Mouse (Mus musculus) layer of hippocampus, postnatal 10 days (tissue): Measurements from ENCODE around the gene Strc. TPM values are rescaled to one million over a fixed set of nuclear protein-coding genes. Genes with fewer than 3 reads are reported as not detected.

ENCODE experiments used
- DNase-seq, 2 experiments: peaks; one replicate each; pipeline ENCODE4 v3.0.0; 2021; ENCODE audit warnings: low spot score in 2 of 2
- total RNA-seq, 2 experiments: library from RNA; stranded (reverse); gene quantifications; 2 replicates each; pipeline ENCODE4 v1.2.3; 2021

The Strc gene
- total RNA-seq, 2 experiments from 2014 or later, result 0.13 to 0.16 TPM

DNA sequence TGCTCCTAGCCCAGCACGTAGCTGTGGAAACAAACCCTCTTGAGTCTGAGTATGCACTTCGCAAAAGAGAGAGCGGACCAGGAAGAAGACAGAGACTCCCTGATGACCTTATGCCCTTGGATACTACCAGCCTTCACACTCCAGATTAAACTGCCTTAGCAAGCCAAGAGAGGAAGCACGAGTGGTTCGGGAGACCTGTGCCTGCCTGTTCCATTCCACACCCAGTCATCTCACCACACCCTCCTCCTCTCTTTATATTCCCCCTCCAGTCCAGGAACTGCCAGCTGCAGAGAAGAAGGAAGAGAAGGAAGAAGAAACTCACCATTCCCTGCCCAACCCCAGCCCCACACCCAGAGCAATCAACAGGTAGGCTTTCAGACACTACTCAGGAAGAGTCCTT lies 29.5 kb downstream of the Strc start, which contains the start of gene Ckmt1:
Gene Ckmt1 (plus strand): TSS at position 221 of the 400 bp plus-strand sequence.
- DNase-seq, result no peak

DNA sequence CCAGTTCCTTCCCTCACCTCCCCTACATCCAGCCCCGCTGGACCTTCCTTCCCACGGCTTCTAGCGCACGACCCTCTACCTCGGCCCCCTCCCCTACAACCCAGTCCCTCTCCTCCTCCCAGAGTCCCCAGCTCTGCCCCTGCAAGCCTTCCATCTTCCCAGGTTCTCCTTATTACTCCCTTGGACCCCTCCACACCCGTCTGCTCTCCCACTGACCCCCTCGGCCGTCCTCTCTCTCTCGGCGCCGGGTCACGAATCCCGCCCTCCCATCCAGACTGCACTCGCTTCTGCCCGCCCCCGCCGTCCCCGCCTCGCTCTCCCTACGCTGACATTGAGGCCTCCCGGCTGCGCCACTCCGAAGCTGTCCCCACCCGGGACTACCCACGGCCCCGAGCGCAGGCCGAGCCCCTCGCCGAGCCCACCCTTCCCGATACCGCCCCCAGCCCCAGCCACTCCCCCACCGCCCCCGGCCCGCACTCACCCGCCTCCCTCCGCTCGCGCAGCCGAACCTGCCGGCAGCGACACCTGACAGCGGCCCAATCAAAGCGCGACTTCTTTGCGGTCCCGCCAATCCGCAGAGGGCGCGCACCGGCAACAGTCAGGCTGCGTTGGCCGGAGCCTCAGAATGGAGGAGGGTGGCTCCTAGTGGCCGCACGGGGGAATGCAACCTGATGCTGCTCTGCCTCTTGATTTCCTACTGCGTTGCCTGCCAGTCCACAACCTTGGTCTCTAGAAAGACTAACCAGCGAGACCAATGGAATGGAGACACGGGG lies 32.0 kb downstream of the Strc start, which contains the start of gene Ppip5k1:
Gene Ppip5k1 (minus strand): TSS at position 577 of the 773 bp plus-strand sequence.
- peak; percentile 99 for DNase-seq

DNA sequence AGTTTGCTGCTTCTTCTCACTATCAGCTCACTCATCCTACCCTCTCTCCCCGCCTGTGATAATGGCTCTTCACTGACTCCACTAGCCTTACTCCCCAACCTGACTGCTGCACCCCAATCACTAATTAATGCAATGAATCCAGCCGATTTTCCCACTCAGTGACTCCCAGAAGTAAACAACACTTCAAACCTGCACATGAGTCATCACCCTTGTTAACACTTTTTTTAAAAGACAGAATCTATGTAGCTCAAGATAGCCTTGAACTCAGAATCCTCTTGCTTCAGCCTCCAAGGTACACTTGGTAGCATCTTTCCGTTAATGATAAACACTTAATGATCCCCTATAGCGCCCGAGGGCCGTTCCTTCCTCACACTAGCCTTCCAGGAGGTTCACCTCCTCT lies 32.6 kb downstream of the Strc start:
- no peak for DNase-seq

DNA sequence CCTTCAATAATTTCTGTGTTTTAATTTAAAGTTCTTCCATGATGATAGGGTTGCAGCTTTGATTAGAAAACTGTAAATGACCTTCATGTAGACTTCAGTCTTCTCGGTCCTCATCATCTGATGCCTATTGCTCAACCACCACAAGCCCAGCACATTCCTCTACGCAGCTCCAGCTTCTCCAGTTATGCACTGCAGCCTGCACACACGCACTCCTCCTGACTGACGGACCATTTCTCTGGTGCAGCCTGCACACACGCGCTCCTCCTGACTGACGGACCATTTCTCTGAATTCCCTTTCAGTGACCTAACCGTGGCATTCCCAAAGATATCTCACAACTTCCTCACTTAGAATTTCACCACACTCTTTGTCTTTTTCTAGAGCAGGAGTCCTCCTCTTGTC lies 33.8 kb downstream of the Strc start:
- no peak for DNase-seq

DNA sequence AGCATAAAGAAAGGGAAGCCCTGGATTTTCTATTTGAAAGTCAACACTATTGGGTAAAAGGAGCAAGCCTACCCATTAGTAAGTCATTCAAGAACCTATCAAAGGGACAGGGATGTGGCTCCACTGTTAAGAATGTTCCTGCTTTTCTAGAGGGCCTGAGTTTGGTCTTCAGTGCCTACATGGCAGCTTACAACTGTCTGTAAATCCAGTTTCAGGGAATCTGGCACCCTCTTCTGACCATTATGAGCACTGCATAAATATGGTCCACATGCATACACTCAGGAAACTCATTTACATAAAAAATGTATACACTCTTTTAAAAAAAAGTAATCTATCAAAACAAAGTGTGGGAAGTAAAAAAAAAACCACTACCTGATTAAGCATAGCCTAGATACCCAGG lies 47.9 kb downstream of the Strc start:
- DNase-seq, result no peak

DNA sequence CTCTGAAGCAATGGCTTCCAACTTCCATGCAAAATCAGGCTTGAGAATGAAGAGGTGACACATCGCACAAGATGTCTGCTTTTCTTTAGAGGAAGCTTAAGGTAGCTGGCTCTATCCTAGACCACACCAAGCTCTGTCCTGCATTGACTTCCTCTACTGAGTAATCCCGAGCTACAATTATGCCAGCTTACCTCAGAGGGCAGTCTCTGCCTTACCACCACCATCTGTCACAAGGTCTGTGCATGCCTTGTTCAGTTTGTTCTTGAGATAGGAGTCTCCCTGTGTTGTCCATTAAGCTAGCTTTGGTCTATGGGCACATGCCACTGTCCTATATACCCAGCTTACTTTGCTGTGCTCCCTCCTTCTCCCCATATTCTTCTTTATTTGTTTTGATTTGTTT lies 57.5 kb downstream of the Strc start:
- no peak for DNase-seq

DNA sequence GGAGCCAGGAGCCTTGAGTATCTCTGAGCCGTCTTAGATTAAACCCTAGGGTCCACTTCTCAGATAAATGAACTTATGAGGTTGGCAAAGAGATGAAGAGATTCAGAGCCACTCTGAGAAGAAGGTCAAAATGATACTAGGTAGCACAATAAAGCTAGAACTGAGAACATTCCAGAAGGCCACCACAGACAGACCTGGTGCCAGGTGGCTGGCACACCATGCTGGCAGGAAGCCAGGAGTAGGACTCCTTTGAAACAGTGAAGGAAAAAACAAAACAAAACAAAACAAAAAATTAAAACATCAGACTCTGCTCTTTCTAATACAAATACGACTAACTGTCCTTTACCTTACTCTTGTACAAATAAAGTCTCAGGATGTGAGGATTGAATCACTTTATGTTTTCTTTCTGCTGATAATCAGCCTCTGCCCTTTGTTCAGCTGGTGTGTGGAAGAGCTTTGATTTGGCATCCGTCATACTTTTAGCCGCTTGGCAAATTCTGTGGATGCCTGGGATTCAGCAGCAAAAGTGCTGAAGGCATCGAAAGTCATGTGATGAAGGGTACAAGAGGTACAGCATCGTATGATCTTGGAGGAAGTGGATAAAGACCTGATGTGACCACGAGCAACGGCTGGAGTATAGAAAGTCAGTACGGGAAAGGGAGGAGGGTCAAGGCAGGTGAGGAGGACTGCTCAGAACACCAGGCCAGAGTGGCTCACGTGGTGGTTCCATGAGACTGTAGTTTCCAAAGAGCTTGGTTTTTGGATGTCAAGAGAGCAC lies 63.1 kb downstream of the Strc start:
- no peak for DNase-seq

DNA sequence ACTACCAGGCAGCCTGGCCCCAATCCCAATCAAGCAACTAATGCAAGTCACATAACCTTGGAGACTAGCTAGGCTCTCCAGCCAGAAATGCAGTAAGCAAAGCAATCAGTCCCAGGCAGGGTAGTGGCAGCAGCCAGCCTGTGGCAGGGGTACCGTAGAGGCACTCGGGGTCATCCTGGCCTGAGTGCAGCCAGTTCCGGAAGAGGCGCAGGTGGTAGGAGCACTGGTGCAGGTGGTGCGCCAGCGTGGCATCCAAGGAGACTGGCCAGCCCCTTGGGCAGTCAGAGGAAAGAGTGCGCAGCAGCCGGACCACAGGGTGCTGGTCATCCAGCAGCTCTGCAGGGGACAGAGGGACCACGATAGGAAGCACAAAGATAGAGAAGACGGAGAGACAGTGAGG lies 63.9 kb downstream of the Strc start:
- DNase-seq, result no peak

DNA sequence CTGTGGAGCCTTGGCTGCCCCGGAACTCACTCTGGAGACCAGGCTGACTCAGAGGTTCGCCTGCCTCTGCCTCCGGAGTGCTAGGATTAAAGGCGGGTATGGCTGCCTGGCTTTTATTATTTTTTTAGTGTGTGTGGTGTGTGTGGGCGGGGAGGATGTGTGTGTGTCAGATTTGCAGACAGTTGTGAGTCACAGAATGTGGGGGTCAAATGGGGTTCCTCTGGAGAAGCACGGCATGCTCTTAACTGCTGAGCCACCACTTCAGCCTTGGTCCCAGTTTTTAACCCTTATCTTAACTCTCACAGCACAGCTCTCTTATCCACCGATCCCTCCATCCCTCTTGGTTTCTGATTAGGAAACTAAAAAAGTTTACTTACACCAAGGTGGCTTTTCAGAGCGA lies 70.7 kb downstream of the Strc start:
- no peak for DNase-seq

Other genes with a start within 250 kb of the Strc start
- gene Adal, start 246.7 kb downstream of the Strc start, total RNA-seq, result 10 to 100 TPM; 15.1 to 15.3 TPM
- gene Lcmt2, start 246.5 kb downstream of the Strc start, total RNA-seq, result 1 to 10 TPM; 6.7 to 7.5 TPM
- 10 to 100 TPM; 29.2 to 31.9 TPM for gene Tubgcp4, start 216.5 kb downstream of the Strc start, total RNA-seq
- 1 to 10 TPM; 6.5 to 7.9 TPM for gene Zscan29, start 216.0 kb downstream of the Strc start, total RNA-seq
- 100 to 1,000 TPM; 157 to 174 TPM for gene Trp53bp1, start 115.8 kb downstream of the Strc start, total RNA-seq
- gene Map1a, start 97.6 kb downstream of the Strc start, total RNA-seq, result 100 to 1,000 TPM; 353 to 370 TPM
- 10 to 100 TPM; 50.0 to 51.1 TPM for gene Ppip5k1, start 31.8 kb downstream of the Strc start, total RNA-seq
- gene Ckmt1, start 29.5 kb downstream of the Strc start, total RNA-seq, result 100 to 1,000 TPM; 252 to 307 TPM
- gene Pdia3, start 26.6 kb upstream of the Strc start, total RNA-seq, result 100 to 1,000 TPM; 196 to 200 TPM
- 1 to 10 TPM; 3.8 to 4.2 TPM for gene Catsper2, start 26.6 kb upstream of the Strc start, total RNA-seq
- gene Ell3, start 57.1 kb upstream of the Strc start, total RNA-seq, result not detected
- 100 to 1,000 TPM; 158 to 189 TPM for gene Serf2, start 62.0 kb upstream of the Strc start, total RNA-seq
- 10 to 100 TPM; 37.3 to 38.4 TPM for gene Hypk, start 66.1 kb upstream of the Strc start, total RNA-seq
- 1 to 10 TPM; 2.0 to 2.2 TPM for gene Serinc4, start 69.6 kb upstream of the Strc start, total RNA-seq
- gene Mfap1b, start 86.9 kb upstream of the Strc start, total RNA-seq, result 10 to 100 TPM; 33.0 to 38.7 TPM
- 10 to 100 TPM; 32.8 to 33.3 TPM for gene Mfap1a, start 119.5 kb upstream of the Strc start, total RNA-seq
- 1 to 10 TPM; 3.3 to 3.6 TPM for gene Wdr76, start 119.6 kb upstream of the Strc start, total RNA-seq